Mouse (Mus musculus) monocyte, adult 5-6 weeks (primary cell): Measurements from ENCODE around the gene Myo18a. TPM values are rescaled to one million over a fixed set of nuclear protein-coding genes. Genes with fewer than 3 reads are reported as not detected.

ENCODE experiments used
- ATAC-seq: fragments of 153-309, 156-312 bp; replicated peaks from 2 replicates; pipeline ENCODE4 v1.8.0; 2017; ENCODE audit warnings: mild to moderate bottlenecking; ENCODE audit not compliant: low TSS enrichment, insufficient number of reproducible peaks, severe bottlenecking, poor library complexity, low FRiP score
- total RNA-seq: library from RNA; stranded (forward); fragments of 200-1000, 200-491, 200-594 nt; gene quantifications from 3 replicates; pipeline ENCODE4 v1.2.3, GENCODE M21; 2017

Gene Myo18a
- total RNA-seq, 1 experiment from 2014 or later, result 145 TPM

- no peak for ATAC-seq
Observed at GRCm38 (mm10) chr11:77906097-77906687, 143.1 kb downstream of the Myo18a start.

GRCm38 (mm10) chr11:77906747-77907174 is 143.7 kb downstream of the Myo18a start:
- ATAC-seq, result no peak

GRCm38 (mm10) chr11:77908468-77908867 is 145.4 kb downstream of the Myo18a start:
- no peak for ATAC-seq

- no peak for ATAC-seq
Observed at GRCm38 (mm10) chr11:77909376-77909775, 146.3 kb downstream of the Myo18a start.

- ATAC-seq, result no peak
Observed at GRCm38 (mm10) chr11:77909776-77910175, 146.7 kb downstream of the Myo18a start.

GRCm38 (mm10) chr11:77913505-77913904 is 150.5 kb downstream of the Myo18a start:
- no peak for ATAC-seq

GRCm38 (mm10) chr11:77914598-77915260 is 151.7 kb downstream of the Myo18a start:
- ATAC-seq, result no peak

Other genes with a start within 250 kb of the Myo18a start
- gene Abhd15, start 248.1 kb upstream of the Myo18a start, total RNA-seq, result 3.7 to 13.8 TPM (median 7.7 TPM) in 3 replicates
- gene Trp53i13, start 247.3 kb upstream of the Myo18a start, total RNA-seq, result 0.68 TPM in 1 of 3 replicates, not detected in the others
- not detected in 3 replicates for gene Gm10392, start 244.0 kb upstream of the Myo18a start, total RNA-seq
- 63.1 to 91.5 TPM (median 68.0 TPM) in 3 replicates for gene Taok1, start 155.4 kb upstream of the Myo18a start, total RNA-seq
- 135 to 169 TPM (median 146 TPM) in 3 replicates for gene Nufip2, start 77.1 kb upstream of the Myo18a start, total RNA-seq
- not detected in 3 replicates for gene Cryba1, start 38.0 kb upstream of the Myo18a start, total RNA-seq
- 0.68 to 1.2 TPM in 2 of 3 replicates, not detected in the other for gene Gm10277, start 24.5 kb downstream of the Myo18a start, total RNA-seq
- not detected in 3 replicates for gene Pipox, start 130.8 kb downstream of the Myo18a start, total RNA-seq
- not detected in 3 replicates for gene Sez6, start 167.6 kb downstream of the Myo18a start, total RNA-seq
- 34.9 to 44.3 TPM (median 43.9 TPM) in 3 replicates for gene Phf12, start 219.5 kb downstream of the Myo18a start, total RNA-seq